Mouse (Mus musculus) activated CD4-positive, CD25-positive, alpha-beta regulatory T cell, adult 9 weeks (primary cell): ENCODE measurements around the gene Spsb2. TPM values are rescaled to one million over a fixed set of nuclear protein-coding genes. Genes with fewer than 3 reads are reported as not detected.

ENCODE experiments used
- polyA plus RNA-seq: library from polyadenylated mRNA; unstranded; fragments of 100-300 nt; shearing (Covaris generic); gene quantifications from one replicate; pipeline ENCODE4 v1.2.1, GENCODE M21; 2017

Spsb2 gene
- polyA plus RNA-seq: 8.0 TPM

DNA sequence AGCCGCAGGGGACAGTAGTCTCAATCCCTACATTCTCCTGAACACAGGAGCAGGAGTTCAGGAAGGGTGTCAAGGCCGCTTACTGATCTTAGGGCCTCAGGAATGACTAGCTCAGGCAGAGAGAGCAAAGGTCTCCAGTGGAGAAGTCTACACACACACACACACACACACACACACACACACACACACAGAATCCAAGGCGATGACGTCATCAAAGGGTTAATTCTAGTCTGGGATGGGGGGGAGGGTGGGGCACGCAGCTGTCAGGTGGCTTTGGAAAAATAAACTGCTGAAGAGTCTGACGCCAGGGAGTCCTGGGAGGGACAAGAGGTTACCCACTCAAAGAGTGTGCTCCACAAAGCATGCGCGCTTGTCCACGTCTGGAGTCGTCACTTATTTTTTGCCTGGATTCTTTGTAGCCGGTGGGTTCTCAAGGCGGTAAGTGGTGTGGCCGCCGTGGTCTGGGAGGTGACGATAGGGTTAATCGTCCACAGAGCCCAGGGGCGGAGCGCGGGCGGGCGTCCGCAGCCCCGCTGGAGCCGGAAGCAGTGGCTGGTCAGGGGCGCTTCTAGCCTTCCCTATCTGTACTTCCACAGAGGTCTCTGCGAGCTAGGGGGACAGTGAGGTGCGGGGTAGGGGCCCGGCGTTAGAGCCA, at the start of gene Spsb2:
Gene Spsb2, plus strand, starts transcription at position 304 of the 655 bp plus-strand sequence.

DNA sequence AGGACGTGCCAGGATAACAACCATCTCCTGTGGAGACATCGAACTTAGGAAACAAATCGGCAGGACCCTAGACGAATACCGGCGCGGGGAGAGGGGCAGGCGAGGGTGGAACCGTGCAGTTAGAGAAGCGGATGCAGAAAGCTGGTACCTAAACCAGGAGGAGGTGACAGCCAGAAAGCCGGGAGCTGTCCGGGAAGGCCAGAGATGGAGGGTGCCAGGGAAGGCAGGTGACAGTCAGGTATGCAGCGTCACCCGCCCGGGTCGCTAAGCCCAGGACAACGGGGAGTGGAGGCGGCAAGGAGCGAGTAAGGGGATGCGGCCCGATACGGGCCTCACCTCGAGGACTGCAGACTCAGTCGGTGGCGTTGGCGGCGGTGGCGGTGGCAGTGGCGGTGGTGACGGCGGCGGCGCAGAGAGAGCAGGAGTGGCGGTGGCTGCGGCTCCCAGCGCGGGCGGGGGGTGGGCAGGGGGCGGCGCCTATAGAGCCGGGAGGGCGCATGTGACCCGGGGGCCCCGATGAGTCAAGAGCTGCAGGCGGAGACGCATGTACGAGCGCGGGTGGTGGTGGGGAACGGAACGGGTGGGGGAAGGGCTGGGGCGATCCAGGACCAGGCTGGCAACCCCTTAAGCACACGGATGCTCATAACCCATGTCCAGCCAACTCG, 39.2 kb upstream of the Spsb2 start, which contains the start of gene Eno2:
Gene Eno2, minus strand, starts transcription at position 573 of the 665 bp plus-strand sequence.

DNA sequence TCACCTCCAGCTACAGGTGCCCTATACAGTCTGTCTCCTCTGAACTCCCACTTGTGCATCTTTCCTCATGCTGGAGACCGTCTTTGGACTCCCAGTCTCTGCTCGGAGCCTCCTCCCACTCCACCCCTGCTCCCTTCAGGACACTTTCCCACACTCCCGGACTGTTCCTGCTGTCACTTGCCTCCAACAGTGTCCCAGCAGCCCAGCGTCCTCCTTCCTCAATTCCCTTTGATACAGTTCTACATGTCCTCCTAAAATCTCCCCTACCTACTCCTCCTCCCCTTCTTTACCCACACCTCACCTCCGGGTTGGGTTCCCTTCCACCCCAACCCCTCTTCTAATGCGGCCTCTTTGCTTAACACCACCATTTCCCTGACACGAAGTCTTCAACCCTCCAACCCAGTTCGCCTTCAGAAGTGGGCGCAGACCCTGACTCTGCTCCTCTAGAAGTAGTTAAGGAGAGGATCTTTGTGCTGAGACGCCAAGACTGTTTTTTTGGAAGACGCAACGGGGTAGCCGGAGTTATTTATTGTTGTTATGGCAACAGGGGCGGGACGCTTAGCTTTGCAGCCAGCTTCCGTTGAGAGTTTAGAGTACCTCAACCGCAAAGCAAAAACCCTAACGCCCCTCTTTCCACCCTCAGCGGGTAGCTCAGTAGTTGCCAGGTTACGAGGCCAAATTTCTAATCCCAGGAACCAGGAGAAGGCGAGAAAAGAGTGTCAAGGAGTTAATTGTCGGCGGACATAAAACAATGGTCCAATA, 29.1 kb upstream of the Spsb2 start, which contains the start of gene Lrrc23:
Gene Lrrc23, minus strand, starts transcription at position 506 of the 762 bp plus-strand sequence.

GRCm38 (mm10) chr6:124813933-124814332, 5.5 kb downstream of the Spsb2 start, which contains the start of gene Tpi1:
Tpi1 (minus strand) TSS chr6:124814296.

DNA sequence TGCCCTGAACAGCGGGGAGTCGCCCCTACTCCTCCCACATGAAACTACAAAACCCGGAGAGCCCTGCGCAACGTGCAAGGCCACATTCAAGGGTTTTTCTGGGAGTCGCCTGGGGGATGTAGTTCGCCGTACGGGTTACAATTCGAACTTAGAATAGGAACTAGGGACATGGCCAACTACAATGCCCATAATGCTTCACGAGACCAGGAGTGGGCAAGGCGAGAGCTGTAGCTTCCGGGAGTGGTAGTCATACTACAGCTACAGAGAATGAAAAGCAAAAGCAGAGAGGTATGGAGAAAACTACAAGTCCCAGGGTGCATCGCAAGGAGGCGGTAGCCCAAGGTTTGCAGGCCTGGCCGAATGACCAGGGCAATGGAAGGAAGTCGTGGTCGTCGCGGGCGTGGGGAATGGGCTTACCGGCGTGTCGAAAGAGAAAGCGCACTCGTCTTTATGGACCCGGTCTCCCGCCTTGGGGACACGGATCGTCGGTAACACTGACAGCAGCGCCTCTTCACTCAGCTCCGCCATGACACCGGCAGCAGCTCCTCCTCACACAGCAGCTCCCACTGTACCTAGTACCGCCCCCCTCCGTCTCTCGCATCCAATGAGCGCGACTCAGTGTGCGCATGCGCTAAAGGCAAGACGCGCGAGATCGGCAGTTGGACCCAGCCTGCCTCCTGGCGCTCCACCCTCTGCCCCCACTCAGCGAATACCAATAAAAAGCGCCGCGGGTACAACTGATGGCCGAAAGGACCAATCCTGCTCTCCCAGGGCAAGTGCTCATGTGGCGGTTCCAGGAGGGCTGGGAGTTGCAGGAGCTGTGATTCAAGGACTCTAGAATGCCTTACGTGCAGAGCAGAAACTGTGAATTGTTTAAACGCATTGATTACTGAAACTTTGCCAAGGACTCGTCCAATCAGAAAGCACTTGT, 20.7 kb downstream of the Spsb2 start, which contains the start of the genes Usp5 and Cdca3:
Gene Usp5, minus strand, starts transcription at position 617 of the 931 bp plus-strand sequence.
Gene Cdca3, plus strand, starts transcription at position 680 of the 931 bp plus-strand sequence.

DNA sequence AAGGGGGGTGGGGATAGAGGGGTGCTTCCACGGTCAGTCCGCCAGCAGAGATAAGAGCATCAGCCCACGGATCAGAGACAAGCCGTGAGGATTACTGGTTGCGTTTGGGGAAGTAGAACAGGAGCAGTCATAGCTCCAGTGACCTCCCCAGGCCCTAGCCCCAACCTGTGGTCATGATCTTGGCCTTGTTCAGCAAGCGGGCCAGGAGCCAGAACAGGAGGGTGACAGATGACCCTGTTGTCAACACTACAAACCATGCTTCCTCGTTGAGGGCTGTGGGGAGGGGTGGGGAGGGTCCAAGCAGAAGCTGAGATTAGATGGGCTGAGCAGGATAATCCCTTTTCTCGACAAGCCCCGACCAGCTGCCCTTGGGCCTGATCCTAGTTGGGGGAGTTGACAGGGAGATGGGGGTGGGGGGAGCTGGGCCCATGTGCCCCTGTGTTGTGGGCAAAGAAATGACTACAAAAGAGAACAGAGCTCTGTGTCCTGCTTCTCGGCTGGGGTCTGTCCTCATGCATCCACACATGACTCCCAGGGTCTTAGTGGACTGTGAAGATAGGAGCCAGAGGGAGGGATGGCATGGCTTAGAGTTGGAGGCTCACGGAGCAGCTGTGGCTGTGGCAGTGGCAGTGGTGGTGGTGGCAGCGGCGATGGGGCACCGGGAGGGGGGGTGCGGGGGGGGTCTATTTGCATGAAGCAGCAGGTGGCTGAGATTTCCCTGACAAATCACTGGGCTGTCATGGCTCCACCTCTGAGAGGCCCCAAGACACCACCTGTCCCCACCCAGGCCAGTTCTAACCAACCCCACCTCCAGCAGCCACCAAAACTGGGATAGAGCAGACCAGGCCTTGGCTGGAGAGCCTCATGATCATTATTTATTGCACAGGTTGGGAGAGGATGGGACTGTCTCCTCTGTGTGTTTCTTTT, 32.0 kb downstream of the Spsb2 start, which contains the start of gene Gnb3:
Gene Gnb3, minus strand, starts transcription at position 35 of the 927 bp plus-strand sequence.

GRCm38 (mm10) chr6:124856916-124857839, 48.7 kb downstream of the Spsb2 start, which contains the start of gene P3h3:
P3h3 (minus strand) TSS chr6:124857752.

Other genes with a start within 250 kb of the Spsb2 start
- not detected for gene C1rb, start 238.4 kb upstream of the Spsb2 start, polyA plus RNA-seq
- not detected for gene C1s2, start 172.6 kb upstream of the Spsb2 start, polyA plus RNA-seq
- 58.7 TPM for gene Lpcat3, start 145.6 kb upstream of the Spsb2 start, polyA plus RNA-seq
- gene Emg1, start 96.5 kb upstream of the Spsb2 start, polyA plus RNA-seq: 302 TPM
- gene Phb2, start 96.3 kb upstream of the Spsb2 start, polyA plus RNA-seq: 191 TPM
- 373 TPM for gene Ptpn6, start 69.9 kb upstream of the Spsb2 start, polyA plus RNA-seq
- gene Grcc10, start 67.3 kb upstream of the Spsb2 start, polyA plus RNA-seq: 536 TPM
- 0.12 TPM for gene Gm45234, start 52.6 kb upstream of the Spsb2 start, polyA plus RNA-seq
- gene Atn1, start 52.1 kb upstream of the Spsb2 start, polyA plus RNA-seq: 2.2 TPM
- 8.9 TPM for gene Eno2, start 39.0 kb upstream of the Spsb2 start, polyA plus RNA-seq
- 2.3 TPM for gene Lrrc23, start 28.9 kb upstream of the Spsb2 start, polyA plus RNA-seq
- 179 TPM for gene Tpi1, start 5.6 kb downstream of the Spsb2 start, polyA plus RNA-seq
- 125 TPM for gene Usp5, start 20.8 kb downstream of the Spsb2 start, polyA plus RNA-seq
- 11.7 TPM for gene Cdca3, start 20.9 kb downstream of the Spsb2 start, polyA plus RNA-seq
- gene Gnb3, start 31.6 kb downstream of the Spsb2 start, polyA plus RNA-seq: not detected
- gene P3h3, start 49.1 kb downstream of the Spsb2 start, polyA plus RNA-seq: not detected
- 0.20 TPM for gene Gpr162, start 55.3 kb downstream of the Spsb2 start, polyA plus RNA-seq
- gene Cd4, start 79.6 kb downstream of the Spsb2 start, polyA plus RNA-seq: 296 TPM
- gene Lag3, start 103.0 kb downstream of the Spsb2 start, polyA plus RNA-seq: 4.6 TPM
- 14.2 TPM for gene Ptms, start 111.4 kb downstream of the Spsb2 start, polyA plus RNA-seq
- gene Mlf2, start 122.7 kb downstream of the Spsb2 start, polyA plus RNA-seq: 160 TPM
- 91.9 TPM for gene Cops7a, start 156.9 kb downstream of the Spsb2 start, polyA plus RNA-seq
- gene Pianp, start 188.0 kb downstream of the Spsb2 start, polyA plus RNA-seq: not detected
- gene Zfp384, start 200.5 kb downstream of the Spsb2 start, polyA plus RNA-seq: 22.4 TPM
- gene Ing4, start 231.1 kb downstream of the Spsb2 start, polyA plus RNA-seq: 87.6 TPM
- 28.2 TPM for gene Acrbp, start 241.0 kb downstream of the Spsb2 start, polyA plus RNA-seq